Comparison of ENCODE assay signal across 23 mouse cellular contexts in the genomic region with DNA sequence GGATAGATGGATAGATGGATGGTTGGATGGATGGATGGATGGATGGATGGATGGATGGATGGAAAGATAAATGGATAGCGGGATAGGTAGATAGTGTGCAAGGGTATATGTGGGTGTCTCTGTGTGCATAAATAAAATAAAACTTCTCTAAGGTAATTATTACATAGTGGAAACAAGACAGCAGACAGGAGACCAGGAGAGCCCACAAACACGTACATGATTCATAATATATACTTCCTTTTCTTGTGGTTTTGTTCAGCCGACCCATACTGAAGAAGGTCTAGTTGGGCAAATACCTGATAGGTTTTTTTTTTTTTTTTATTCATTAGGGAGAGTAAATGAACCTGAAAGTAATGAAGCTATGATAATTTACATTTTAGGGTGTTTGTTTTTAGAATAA. TPM values are rescaled to one million over a fixed set of nuclear protein-coding genes. Genes with fewer than 3 reads are reported as not detected.
A peak's percentile ranks its signal among the peaks of the same experiment; 100 is the strongest.
DNase-seq lines count a peak whose midpoint lies in the region.
"Had no signal": no experiment of that assay in that cellular context is flagged by ENCODE, and none has a peak within 500 bp of the region (broad histone marks: within the 10 kb centered on the region; RNA-seq: fewer than 3 reads in every experiment).

No protein-coding gene starts in this region.

- no peaks in the 10 kb centered on the region for H3K36me3 ChIP-seq in splenic B cell, adult 2 months (ENCODE audit: control insufficient read depth, insufficient read depth, low read length, poor library complexity, severe bottlenecking)
- H3K36me3 ChIP-seq: embryonic facial prominence, embryonic 13.5 days; embryonic facial prominence, embryonic 15.5 days; forebrain, embryonic 10.5 days; forebrain, embryonic 12.5 days; G1E had no signal

- no peaks in the 10 kb centered on the region for H3K27me3 ChIP-seq in splenic B cell, adult 2 months (ENCODE audit: control insufficient read depth, insufficient read depth, low read length, poor library complexity, severe bottlenecking)
- H3K27me3 ChIP-seq: CH12.LX; embryonic facial prominence, embryonic 13.5 days; embryonic facial prominence, embryonic 15.5 days; forebrain, embryonic 12.5 days; Patski had no signal

- peak; percentile 54 for DNase-seq in CD4-positive, CD25-positive, alpha-beta regulatory T cell, adult 2 months (ENCODE audit: low read depth, low spot score)
- peak; percentile 65 for DNase-seq in induced T-regulatory cell, adult 2 months (ENCODE audit: low read depth)
- DNase-seq in splenic B cell, adult 2 months (ENCODE audit: low read depth, low spot score) = peak; percentile 17
- DNase-seq in kidney, postnatal 25 days = no peak
- DNase-seq in adrenal gland, postnatal 36 days = no peak
- DNase-seq in layer of hippocampus, postnatal 25 days (ENCODE audit: extremely low spot score in 1 of 2, low spot score in 1 of 2) = no peak
- DNase-seq: adrenal gland, adult 8-10 months; adrenal gland, postnatal 14 days; cerebellum, adult 11 months; cerebellum, adult 18-20 months; cerebellum, adult 8-10 months; cerebellum, adult 9-11 months; cerebellum, postnatal 14 days; cerebellum, postnatal 36 days; embryo, embryonic 11 days had no signal

RNA-seq across cellular contexts. Expression of a gene that starts 15.8 kb away (rescaled TPM):
- total RNA-seq in adrenal gland, postnatal 36 days (2021) = under 1 TPM; 0.10 to 0.20 TPM
- under 1 TPM; 0.28 to 0.37 TPM for total RNA-seq in layer of hippocampus, postnatal 25 days (2021)
- total RNA-seq: CH12.LX; common myeloid progenitor, adult 5-6 weeks had no signal

RNA-seq across cellular contexts. Expression of a gene that starts 44.1 kb away (rescaled TPM):
- total RNA-seq in adrenal gland, postnatal 36 days (2021) = 10 to 100 TPM in 1 of 2 experiments, 1 to 10 TPM in 1; 8.8 to 10.7 TPM
- 1 to 10 TPM; 1.4 to 2.3 TPM for total RNA-seq in layer of hippocampus, postnatal 25 days (2021)

Comparison
In these comparisons a context has a peak if more than half of its experiments do, and no peak if none do; other contexts are left out.
1. DNase-seq: peak in CD4-positive, CD25-positive, alpha-beta regulatory T cell, adult 2 months (single experiment), induced T-regulatory cell, adult 2 months (single experiment) and splenic B cell, adult 2 months (single experiment); none in kidney, postnatal 25 days (0 of 2), adrenal gland, postnatal 36 days (0 of 2) and layer of hippocampus, postnatal 25 days (0 of 2).